Mouse (Mus musculus): ENCODE results near the gene Myh6.
A peak's percentile ranks its signal among the peaks of the same experiment; 100 is the strongest.
"Not testable (repeated sequence)": the region's sequence is repeated elsewhere in the genome, so short reads cannot be mapped to it uniquely, and the experiment has no call there.

Gene Myh6

DNA sequence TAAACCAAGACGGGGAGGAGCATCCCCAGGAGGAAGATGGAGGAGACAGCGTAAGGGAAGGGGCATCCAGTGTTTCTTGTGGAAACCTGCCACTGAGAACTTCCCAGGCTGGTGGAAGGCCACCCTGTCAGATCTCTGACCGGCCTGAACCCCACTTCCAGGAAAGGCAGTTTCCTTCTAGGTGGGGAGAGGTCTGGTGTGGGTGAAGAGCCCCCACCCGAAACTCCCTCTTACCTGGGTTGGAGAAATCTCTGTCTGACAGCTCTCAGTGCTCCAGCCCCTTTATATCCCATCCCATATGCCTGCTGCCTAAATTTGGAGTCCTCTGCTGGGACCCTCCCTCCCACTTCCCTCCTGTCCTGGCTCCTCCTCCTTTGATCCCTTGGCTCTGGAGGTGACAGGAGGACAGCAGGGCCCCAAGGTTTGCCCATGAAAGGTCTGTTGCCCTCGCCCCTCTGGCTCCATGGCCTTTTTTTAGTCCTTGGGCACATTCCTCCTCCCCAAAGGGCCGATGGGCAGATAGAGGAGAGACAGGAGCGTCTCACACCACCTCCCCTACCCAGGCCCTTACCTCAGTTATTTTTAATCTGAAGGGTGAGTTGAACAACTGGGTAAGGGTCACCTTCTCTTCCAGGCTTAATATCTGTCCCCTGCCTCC is at the start of gene Myh6:
Myh6 (minus strand) TSS at position 608 of the 658 bp plus-strand sequence.
- DNase-seq (ENCODE audit: low read depth, low spot score): no peak

DNA sequence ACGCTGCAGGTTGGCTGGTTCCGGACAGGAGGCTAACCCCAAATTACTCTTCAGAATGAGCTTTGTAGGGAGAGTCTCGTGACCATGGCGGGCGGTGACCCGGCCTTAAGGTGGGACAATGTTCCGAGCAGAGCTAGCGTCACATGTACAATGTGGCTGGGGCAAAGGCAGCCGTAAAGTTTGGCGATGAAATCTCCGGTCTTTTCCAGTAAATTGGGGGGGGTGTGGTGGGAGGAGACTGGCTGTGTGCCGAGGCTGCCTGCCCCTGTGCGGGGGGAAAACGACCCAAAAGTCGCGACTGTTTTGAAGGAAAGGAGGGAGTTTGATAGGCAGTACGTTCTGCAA is 49.0 kb upstream of the Myh6 start:
- DNase-seq (ENCODE audit: low read depth, low spot score): no peak

DNA sequence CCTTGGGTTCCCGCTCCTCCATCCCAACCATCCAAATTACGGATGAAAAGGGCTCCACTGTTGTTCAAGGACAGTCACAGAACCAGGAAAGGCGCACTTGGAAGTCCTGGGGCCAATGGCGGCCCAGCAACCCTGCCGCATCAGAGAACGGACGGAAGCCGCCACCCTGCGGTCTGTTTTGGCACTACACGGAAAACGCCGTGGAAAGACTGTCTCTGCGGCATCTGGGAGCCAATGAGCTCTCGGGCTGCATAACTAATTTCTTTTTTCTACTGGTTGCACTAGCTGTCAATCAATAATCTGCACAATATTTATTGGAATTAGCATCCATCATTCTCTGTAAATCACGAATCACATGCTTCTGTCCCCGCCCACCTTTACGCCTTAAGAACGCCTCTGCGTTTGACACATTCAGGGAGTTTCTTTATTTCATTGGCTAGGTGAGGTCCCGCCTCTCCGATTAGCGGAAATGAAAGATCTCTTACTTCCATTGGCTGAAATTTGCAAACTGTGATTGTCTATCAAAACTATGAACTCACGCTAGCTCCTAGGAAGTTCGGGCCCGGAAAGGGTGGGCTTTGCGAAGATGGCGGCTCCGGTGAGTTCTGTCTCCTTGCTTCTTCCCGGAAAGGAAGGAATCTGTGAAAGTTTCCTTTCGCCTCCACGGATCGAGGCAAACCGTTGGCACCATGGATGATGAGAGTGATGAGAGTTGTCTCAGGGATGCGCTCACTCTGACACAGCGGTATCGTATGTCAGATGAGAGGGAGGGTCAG is 48.5 kb upstream of the Myh6 start, which contains the start of gene Ngdn:
Ngdn (plus strand) TSS at position 464 of the 776 bp plus-strand sequence.
- DNase-seq (ENCODE audit: low read depth, low spot score): peak; percentile 99

DNA sequence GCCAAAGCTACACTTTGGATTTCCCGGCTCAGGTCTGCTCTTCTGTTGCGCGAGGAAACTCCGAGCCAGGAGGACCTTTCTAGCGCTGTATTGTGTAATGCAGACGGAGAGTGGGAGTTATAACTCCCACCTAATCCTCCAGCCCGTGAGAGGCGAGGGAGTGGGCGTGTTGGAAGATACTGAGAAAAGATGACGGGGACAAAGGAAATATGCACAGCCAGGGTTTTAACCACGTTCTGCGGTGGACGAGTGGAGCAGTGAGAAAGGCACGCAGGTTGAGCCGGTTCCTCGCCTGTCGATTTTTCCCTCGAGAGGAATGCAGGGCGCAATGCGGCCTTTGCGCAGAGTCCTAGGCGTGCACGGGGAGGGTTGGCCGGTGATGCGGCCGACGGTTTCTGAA is 47.9 kb upstream of the Myh6 start:
- DNase-seq (ENCODE audit: low read depth, low spot score): no peak

DNA sequence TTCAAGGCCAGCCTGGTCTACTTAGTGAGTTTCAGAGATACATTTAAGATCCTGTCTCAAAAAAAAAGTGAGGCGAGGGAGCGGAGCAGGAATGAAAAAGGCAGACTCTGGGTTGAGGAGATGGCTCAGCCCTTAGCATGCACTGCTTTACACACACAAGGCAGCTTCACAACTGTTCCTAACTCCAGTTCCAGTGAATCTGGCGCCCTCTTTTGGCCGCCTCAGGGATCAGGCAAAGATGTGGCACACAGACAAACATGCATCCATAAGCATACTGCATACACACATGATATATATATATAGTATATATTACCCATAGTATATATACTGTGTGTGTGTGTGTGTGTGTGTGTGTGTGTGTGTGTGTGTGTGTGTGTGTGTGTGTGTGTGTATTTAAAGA is 44.4 kb upstream of the Myh6 start:
- no peak for DNase-seq (ENCODE audit: low read depth, low spot score)

DNA sequence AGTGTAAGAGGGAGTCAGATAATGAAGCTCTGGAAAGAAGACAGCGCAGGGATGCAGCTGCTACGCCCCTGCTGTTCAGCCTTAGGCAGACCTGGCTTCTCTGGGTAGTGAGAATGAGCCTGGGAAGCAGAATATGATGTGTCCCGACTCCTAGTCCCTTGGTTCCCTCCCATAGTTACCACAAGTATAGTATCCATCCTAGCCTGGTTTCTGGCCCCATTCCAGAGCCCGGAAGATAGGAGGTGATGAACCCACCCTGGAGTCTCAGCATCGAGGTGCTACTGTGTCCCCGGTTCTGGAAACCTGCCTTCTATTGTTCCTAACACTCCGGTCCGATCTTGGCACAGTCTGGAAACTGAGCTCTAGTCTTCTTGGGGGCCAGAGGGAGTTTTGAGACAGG is 41.7 kb upstream of the Myh6 start:
- no peak for DNase-seq (ENCODE audit: low read depth, low spot score)

DNA sequence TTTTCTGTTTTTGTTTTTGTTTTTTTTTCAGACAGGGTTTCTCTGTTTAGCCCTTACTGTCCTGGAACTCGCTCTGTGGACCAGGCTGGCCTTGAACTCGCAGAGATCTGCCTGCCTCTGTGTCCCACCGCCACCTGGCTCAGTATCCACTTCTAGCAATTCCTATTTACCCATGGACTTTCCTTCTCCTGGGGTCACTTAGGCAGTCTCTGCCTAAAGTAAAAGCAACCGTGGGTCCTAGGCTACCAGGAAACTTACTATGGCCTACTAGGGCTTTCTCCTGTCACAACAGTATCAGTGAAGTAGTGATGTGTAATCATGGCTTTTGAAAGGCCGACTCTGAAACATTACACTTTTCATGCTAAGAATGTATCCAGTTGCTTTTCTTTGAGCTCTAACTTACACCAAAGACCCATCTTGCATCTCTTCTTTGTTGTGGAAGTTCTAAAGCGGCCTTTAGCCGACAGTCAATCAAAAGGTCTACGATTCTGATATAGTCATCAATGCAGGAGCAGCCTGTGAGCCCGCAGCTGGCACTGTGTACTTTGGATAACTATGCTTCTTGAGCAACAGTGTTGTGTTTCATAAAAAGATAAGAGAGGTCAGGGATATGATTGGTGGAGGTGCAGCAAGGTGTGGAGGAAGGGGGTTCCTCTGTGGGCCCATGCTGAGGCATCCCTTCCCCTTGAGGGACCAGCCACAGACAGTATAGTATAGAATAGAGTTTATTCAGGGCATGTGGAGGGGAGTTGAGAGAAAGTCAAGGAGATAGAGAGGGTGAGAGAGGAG is 40.6 kb upstream of the Myh6 start:
- no peak for DNase-seq (ENCODE audit: low read depth, low spot score)

DNA sequence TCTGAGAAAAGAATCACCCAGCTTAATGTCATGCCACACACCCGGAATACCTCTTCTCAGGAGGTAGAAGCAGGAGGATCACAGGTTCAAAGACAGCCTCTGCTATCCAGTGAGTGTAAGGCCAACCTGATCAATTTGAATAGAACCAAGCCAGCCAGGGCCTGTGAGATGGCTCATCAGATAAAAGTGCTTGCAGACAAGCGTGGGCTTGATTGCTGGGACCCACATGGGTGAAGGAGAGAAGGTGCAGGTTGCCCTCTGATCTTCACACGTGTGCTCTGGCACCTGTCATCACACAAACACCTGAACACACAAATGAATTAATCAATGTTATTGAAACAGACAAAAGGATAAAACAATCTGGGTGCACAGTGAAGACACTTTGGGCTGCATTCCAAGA is 39.8 kb upstream of the Myh6 start:
- no peak for DNase-seq (ENCODE audit: low read depth, low spot score)

DNA sequence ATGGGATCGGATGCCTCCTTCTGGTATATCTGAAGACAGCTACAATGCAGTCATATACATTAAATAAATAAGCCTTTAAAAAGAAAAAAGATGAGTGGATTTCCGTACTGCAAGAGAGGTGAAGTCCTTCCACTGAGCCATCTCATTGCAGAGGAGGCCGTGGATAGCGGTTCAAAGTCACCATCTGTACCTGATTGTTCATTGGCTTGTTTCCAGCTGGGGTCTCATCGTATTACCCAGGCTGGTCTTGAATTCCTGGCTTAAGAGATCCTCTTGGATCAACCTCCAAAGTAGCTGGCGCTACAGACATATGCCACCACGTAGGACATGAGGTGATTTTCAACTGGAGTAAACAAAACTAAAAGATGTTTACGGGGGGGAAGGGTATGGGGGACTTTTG is 39.2 kb upstream of the Myh6 start:
- DNase-seq (ENCODE audit: low read depth, low spot score): no peak

DNA sequence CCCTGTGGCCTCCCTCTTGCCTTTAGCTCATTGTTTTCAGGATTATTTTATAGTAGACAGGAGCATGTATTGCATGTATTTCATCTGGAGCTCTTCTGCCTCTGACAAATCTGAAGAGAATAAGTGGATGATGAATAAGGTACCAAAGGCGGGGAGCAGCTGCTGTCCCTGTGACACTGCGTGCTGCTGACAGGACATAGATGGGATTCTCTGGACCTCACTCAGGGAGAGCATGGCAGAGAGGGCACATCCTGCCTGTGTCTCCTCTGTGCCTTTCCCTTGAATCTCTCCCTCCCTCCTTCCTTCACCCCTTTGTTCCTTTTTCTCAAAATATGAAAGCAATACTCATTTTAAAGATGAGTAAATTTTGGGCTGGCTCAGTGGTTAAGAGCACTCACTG is 38.8 kb upstream of the Myh6 start:
- DNase-seq (ENCODE audit: low read depth, low spot score): no peak

DNA sequence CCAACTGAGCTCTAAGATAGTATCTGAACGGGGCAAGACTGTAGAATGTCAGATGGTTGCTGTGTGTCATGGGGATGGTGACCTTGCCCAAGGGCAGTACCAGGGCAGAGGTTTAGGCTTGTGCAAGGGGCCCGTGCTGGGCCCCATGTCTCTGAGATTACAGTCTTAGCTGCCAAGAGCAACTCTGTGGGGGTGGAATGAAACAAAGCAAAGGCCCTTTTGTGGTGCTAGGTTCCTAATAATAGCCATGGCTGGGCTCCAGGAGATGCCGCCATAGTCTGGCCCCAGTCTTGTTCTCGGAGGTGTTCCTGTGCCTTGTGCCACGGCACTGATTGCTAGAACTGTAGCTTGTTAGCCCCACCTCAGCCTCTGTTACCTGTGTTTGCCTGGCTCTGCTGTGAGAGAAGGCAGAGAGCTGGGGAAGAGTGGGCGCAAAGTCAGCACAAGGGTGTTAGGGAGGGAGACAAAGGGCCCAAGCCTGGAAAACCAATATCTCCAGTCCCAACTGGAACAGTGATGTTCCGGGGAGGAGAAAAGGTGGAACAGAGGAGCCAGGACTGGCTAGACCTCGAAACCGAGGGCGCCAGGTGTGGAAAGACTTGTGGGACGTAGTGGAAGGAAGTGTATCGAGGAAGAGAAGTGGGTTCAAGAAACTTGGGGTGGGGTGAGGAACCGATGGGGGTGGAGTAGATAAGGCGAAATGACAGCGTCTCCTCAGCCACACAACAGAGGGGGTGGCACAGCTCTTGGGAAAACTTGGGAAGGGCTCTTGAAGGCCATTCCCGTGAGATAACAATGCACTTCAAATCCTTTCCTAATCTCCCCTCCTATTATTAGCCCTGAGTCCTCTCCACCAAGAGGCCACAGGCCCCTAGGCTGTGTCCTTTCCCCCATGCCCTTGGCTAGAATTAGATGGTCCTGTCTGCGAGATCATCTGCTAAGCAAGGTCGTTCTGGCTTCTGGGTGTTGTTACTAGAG is 37.4 kb upstream of the Myh6 start:
- no peak for DNase-seq (ENCODE audit: low read depth, low spot score)

DNA sequence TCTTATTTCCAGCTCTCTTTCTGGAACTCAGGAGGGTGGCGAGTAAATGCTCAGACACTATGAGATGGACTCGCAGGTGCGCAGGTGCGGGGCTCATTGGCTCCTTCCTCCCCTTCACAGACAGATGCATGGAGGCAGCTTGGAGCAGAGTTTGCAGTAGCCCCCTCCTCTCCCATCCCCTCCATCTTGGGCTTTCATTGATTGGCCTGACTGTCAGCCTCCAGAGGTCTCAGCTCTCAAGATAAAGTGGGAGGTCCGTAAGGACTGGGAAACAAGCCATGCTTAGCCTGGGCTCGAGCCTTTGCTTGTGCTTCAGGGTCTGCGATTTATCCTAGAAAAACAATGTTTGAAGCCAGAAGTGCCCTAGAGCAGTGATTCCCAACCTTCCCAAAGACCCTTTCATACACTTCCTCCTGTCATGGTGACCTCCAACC is 36.0 kb upstream of the Myh6 start:
- DNase-seq (ENCODE audit: low read depth, low spot score): no peak

DNA sequence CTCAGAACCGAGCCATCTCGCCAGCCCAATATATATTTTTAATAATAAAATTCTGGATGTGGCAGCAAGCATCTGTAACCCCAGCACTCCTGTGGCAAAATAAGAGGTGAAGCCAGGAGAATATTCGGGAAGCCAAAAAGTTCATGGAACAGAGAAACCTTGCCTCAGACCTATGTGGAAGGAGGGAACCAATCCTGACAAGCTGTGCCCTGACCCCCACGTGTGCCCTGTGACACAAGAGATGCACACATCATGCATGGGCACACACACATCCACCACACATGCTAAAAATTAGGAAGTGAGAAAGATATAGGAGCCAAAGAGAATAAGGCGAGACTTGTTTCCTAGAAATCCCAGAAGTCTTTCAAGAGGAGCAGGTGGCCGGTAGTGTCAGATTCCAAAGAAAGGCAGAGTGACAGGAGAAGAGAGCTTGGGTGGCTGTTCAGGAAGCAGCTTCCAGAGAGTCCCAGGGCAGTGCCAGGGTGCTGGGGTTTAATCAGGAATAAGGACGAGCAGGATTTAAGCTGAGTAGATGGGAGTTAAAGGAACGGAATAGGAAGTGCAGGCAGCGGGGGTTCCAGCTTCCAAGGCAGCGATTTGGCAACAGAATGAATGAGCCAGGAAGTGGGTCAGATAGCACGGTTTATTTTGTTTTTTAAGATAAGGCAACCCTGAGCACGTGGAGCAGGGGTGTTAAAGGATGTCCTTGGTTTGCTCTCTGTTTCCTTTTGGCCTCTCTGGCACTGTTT is 35.4 kb upstream of the Myh6 start:
- no peak for DNase-seq (ENCODE audit: low read depth, low spot score)

DNA sequence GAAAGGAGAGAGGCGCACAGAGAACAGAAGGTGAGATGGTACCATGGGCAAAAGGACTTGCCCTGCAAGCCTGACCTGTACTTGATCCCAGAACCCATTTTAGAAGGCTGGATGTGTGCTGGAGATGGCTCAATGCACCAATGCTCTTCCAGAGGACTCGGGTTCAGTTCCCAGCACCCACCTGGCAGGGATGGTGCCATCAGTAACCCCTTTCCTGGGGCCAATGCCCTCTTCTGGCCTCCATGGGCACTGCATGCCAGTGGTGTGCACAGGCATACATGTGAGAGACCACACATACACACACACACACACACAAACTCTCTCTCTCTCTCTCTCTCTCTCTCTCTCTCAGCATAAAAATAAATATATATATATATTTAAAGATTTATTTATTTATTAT is 34.7 kb upstream of the Myh6 start:
- DNase-seq (ENCODE audit: low read depth, low spot score): no peak

DNA sequence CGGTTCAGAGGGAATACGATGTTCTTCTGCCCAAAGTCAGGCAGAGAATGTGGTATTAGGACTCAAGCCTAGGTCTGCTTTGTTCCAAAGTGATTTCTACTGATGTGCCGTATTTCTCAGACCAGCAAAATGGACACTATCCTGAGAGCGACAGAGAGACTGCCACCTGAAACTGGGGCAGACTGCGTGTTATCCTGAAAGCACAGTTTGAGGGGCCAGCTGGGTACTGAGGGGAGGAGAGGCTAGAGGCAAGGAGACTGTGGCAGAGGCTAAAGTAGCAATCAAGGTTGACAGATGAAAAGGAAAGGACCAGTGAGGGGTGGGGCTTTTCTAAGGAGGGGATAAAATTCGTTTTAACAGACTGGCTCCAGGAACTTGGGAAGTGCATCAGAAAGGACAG is 34.1 kb upstream of the Myh6 start:
- DNase-seq (ENCODE audit: low read depth, low spot score): no peak

DNA sequence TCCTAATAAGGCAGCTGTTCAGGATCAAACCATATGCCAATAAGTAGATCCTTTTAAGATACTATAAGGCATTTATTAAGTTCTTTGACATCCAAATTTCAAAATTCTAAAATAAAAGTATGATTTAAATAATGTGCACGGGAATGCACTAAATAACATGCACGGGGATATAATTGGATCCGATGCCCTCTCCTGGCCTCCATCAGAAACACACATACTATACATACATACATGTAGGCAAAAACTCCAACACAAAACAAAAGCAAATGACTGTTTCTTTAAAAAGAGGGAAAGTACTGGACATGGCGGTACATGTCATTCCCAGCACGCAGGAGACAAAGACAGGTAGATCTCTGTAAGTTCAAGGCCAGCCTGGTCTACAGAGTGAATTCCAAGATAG is 33.1 kb upstream of the Myh6 start:
- not testable (repeated sequence) for DNase-seq (ENCODE audit: low read depth, low spot score)

DNA sequence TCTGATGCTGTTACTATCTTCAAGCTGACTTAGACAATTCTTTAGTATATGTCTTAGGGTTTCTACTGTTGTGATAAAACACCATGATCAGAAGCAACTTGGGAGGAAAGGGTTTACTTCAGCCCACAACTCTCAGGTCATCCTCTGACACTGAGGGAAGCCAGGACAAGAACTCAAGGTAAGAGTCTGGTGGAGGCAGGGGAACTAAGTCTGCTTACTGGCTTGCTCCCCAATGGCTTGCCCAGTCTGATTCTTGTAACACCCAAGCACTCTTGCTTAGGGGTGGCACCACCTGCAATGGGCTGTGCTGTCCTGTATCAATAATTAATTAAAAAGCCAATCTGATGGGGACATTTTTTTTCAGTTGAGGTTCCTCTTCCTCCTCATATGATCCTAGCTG is 32.0 kb upstream of the Myh6 start:
- no peak for DNase-seq (ENCODE audit: low read depth, low spot score)

DNA sequence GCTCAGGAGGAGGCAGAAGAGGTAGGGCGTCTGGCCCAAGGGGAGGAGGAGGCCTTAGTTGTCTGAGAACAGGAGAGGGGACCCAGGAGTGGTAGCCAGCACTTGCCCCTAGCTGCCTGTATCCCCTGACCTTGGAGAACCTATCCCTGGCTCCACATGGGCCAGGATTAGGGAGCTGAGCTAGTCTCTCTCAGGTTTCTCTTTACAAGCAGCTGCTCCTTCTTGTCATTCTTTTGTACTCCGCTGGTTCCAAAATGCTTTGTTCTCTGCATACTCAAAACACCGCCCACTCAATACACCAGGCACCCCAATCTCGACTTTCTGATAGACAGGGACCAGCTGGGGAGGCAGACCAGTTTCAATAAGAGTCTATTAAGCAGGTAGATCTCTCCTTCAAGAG is 30.6 kb upstream of the Myh6 start:
- DNase-seq (ENCODE audit: low read depth, low spot score): peak; percentile 27

DNA sequence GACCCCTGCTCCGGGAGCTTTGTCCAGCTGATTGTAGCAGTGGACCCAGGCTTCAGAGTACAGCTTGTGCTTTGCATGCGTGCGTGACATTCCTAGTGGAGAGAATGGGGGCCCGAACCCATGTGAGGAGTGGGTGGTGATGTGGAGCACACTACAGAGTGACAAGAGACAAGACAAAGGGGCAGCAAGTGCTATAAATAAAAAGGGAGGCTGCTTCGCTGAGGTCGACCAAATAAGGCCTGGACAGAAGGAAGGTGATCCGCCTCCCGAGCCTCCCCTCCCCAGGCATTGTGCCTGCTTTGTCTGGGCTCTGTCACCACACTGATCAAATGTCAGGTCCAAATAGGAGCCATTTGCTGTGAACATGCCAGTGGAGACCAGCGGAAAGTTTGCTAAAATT is 30.1 kb upstream of the Myh6 start:
- DNase-seq (ENCODE audit: low read depth, low spot score): no peak

DNA sequence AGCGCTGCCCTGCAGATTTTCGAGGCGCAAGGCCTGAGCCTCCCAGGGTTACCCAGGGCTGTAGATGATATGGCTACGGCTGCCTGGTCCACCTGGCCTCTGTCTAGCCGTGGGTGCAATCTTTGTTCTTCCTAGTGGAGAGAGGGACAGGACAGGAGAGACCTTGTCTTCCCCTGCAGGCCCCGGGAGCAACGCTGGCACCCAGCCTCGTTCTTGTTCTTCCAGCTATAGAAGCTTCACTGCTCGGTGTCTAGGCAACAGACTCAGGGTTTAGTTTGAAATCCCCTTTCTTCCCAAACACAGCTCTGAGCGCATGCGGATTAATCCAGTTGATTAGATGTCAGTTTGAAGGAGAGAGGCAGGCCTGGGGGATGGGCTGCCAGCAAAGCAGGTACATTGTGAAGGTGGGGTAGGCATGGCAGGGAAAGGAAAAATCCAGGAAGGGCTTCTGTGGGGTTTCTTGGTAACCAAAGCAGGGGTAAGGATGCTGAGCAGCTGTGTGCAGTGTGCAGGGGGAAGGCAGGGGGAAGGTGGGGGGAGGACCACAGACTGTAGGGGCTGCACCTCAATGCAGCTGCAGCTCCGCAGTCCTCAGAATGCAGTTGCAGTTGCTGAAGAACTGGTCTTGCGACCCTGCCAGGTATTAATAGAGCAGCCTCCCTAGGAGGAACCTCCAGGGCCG is 28.9 kb upstream of the Myh6 start:
- DNase-seq (ENCODE audit: low read depth, low spot score): no peak
